Mouse (Mus musculus): Measurements from ENCODE around the gene Jph4. TPM values are rescaled to one million over a fixed set of nuclear protein-coding genes. Genes with fewer than 3 reads are reported as not detected.

Jph4 gene
- total and polyA plus RNA-seq, 2 experiments: not detected

- Histone ChIP-seq H3K27ac (replicated peaks; ENCODE audit: insufficient read depth, low read depth, low read length) (no peak overlapping the region), H3K36me3 (ENCODE audit: control insufficient read depth, insufficient read depth, low read length) (no peaks in the 10 kb centered on the region; the same call in 1 of the 2 replicates), H3K79me2 (ENCODE audit: control insufficient read depth, insufficient read depth, low read length) (no peaks in the 10 kb centered on the region), H3K27me3 (ENCODE audit: control insufficient read depth, insufficient read depth, low read length) (no peaks in the 10 kb centered on the region), H3K9ac (ENCODE audit: low read depth, low read length) (no peak overlapping the region), H3K4me3 (ENCODE audit: insufficient read depth, low read depth, low read length) (no peak overlapping the region), H3K4me1 (ENCODE audit: control insufficient read depth, insufficient read depth, low read length) (no peaks in the 10 kb centered on the region)
- 95% methylated on average over 18 of the region's 18 CpGs for WGBS
- TF ChIP-seq CTCF (IDR thresholded peaks at IDR 0.05; ENCODE audit: low read depth, low read length) (no peak), POLR2A (IDR thresholded peaks at IDR 0.05; ENCODE audit: extremely low read depth, insufficient read depth, low read length) (no peak)
- DNase-seq (ENCODE audit: extremely low read depth, low read depth, low spot score): no peak
Observed at GRCm38 (mm10) chr14:55104365-55104764, 12.4 kb downstream of the Jph4 start.

GRCm38 (mm10) chr14:55102253-55102785 lies 14.4 kb downstream of the Jph4 start:
- no peak for TF ChIP-seq POLR2A (IDR thresholded peaks at IDR 0.05; ENCODE audit: extremely low read depth, insufficient read depth, low read length)
- TF ChIP-seq CTCF (IDR thresholded peaks at IDR 0.05; ENCODE audit: low read depth, low read length): no peak
- no peak for DNase-seq (ENCODE audit: extremely low read depth, low read depth, low spot score)
- Histone ChIP-seq H3K9ac (ENCODE audit: low read depth, low read length) (no peak overlapping the region), H3K36me3 (ENCODE audit: control insufficient read depth, insufficient read depth, low read length) (peaks cover 4% of the 10 kb centered on the region; the same call in 1 of the 2 replicates), H3K79me2 (ENCODE audit: control insufficient read depth, insufficient read depth, low read length) (no peaks in the 10 kb centered on the region), H3K27me3 (ENCODE audit: control insufficient read depth, insufficient read depth, low read length) (no peaks in the 10 kb centered on the region), H3K4me1 (ENCODE audit: control insufficient read depth, insufficient read depth, low read length) (no peaks in the 10 kb centered on the region), H3K27ac (replicated peaks; ENCODE audit: insufficient read depth, low read depth, low read length) (no peak overlapping the region), H3K4me3 (ENCODE audit: insufficient read depth, low read depth, low read length) (no peak overlapping the region)
- WGBS: 88% methylated on average over 15 of the region's 15 CpGs

- Histone ChIP-seq H3K9ac (ENCODE audit: low read depth, low read length) (no peak overlapping the region), H3K4me3 (ENCODE audit: insufficient read depth, low read depth, low read length) (no peak overlapping the region), H3K4me1 (ENCODE audit: control insufficient read depth, insufficient read depth, low read length) (peaks cover 3% of the 10 kb centered on the region; the same call in 1 of the 2 replicates), H3K27me3 (ENCODE audit: control insufficient read depth, insufficient read depth, low read length) (no peaks in the 10 kb centered on the region), H3K27ac (replicated peaks; ENCODE audit: insufficient read depth, low read depth, low read length) (no peak overlapping the region), H3K36me3 (ENCODE audit: control insufficient read depth, insufficient read depth, low read length) (peaks cover 4% of the 10 kb centered on the region; the same call in 1 of the 2 replicates), H3K79me2 (ENCODE audit: control insufficient read depth, insufficient read depth, low read length) (no peaks in the 10 kb centered on the region)
- DNase-seq (ENCODE audit: extremely low read depth, low read depth, low spot score): peak; percentile 43
- TF ChIP-seq CTCF (IDR thresholded peaks at IDR 0.05; ENCODE audit: low read depth, low read length): peak; percentile 62
- no peak for TF ChIP-seq POLR2A (IDR thresholded peaks at IDR 0.05; ENCODE audit: extremely low read depth, insufficient read depth, low read length)
- 57% methylated on average over 4 of the region's 4 CpGs for WGBS
Observed at GRCm38 (mm10) chr14:55101592-55101991, 15.1 kb downstream of the Jph4 start.

- Histone ChIP-seq H3K36me3 (ENCODE audit: control insufficient read depth, insufficient read depth, low read length) (peaks cover 4% of the 10 kb centered on the region; the same call in 1 of the 2 replicates), H3K79me2 (ENCODE audit: control insufficient read depth, insufficient read depth, low read length) (no peaks in the 10 kb centered on the region)
- peak; percentile 44 for DNase-seq (ENCODE audit: extremely low read depth, low read depth, low spot score)
Observed at GRCm38 (mm10) chr14:55098067-55098466, 18.7 kb downstream of the Jph4 start.

GRCm38 (mm10) chr14:55097646-55098045 lies 19.1 kb downstream of the Jph4 start:
- Histone ChIP-seq H3K79me2 (ENCODE audit: control insufficient read depth, insufficient read depth, low read length) (no peaks in the 10 kb centered on the region), H3K4me1 (ENCODE audit: control insufficient read depth, insufficient read depth, low read length) (peaks cover 11% of the 10 kb centered on the region), H3K27me3 (ENCODE audit: control insufficient read depth, insufficient read depth, low read length) (no peaks in the 10 kb centered on the region), H3K27ac (replicated peaks; ENCODE audit: insufficient read depth, low read depth, low read length) (peak overlapping the region; percentile 23; the same call in 1 of the 2 replicates), H3K9ac (ENCODE audit: low read depth, low read length) (no peak overlapping the region), H3K36me3 (ENCODE audit: control insufficient read depth, insufficient read depth, low read length) (peaks cover 4% of the 10 kb centered on the region; the same call in 1 of the 2 replicates), H3K4me3 (ENCODE audit: insufficient read depth, low read depth, low read length) (no peak overlapping the region)
- WGBS: 74% methylated on average over 10 of the region's 10 CpGs
- TF ChIP-seq CTCF (IDR thresholded peaks at IDR 0.05; ENCODE audit: low read depth, low read length) (no peak), POLR2A (IDR thresholded peaks at IDR 0.05; ENCODE audit: extremely low read depth, insufficient read depth, low read length) (no peak)
- DNase-seq (ENCODE audit: extremely low read depth, low read depth, low spot score): no peak

More at GRCm38 (mm10) chr14:55098067-55098466, 18.7 kb downstream of the Jph4 start:
- Histone ChIP-seq H3K27ac (replicated peaks; ENCODE audit: insufficient read depth, low read depth, low read length) (no peak overlapping the region), H3K4me3 (ENCODE audit: insufficient read depth, low read depth, low read length) (no peak overlapping the region), H3K27me3 (ENCODE audit: control insufficient read depth, insufficient read depth, low read length) (no peaks in the 10 kb centered on the region), H3K9ac (ENCODE audit: low read depth, low read length) (no peak overlapping the region), H3K4me1 (ENCODE audit: control insufficient read depth, insufficient read depth, low read length) (peaks cover 11% of the 10 kb centered on the region)
- 65% methylated on average over 4 of the region's 4 CpGs for WGBS
- peak; percentile 81 for TF ChIP-seq CTCF (IDR thresholded peaks at IDR 0.05; ENCODE audit: low read depth, low read length)
- TF ChIP-seq POLR2A (IDR thresholded peaks at IDR 0.05; ENCODE audit: extremely low read depth, insufficient read depth, low read length): no peak

- no peak for DNase-seq (ENCODE audit: extremely low read depth, low read depth, low spot score)
- Histone ChIP-seq H3K36me3 (ENCODE audit: control insufficient read depth, insufficient read depth, low read length) (peaks cover 4% of the 10 kb centered on the region; the same call in 1 of the 2 replicates), H3K27ac (replicated peaks; ENCODE audit: insufficient read depth, low read depth, low read length) (no peak overlapping the region), H3K4me1 (ENCODE audit: control insufficient read depth, insufficient read depth, low read length) (peaks cover 11% of the 10 kb centered on the region), H3K9ac (ENCODE audit: low read depth, low read length) (no peak overlapping the region), H3K4me3 (ENCODE audit: insufficient read depth, low read depth, low read length) (no peak overlapping the region), H3K79me2 (ENCODE audit: control insufficient read depth, insufficient read depth, low read length) (no peaks in the 10 kb centered on the region), H3K27me3 (ENCODE audit: control insufficient read depth, insufficient read depth, low read length) (no peaks in the 10 kb centered on the region)
- TF ChIP-seq CTCF (IDR thresholded peaks at IDR 0.05; ENCODE audit: low read depth, low read length) (no peak), POLR2A (IDR thresholded peaks at IDR 0.05; ENCODE audit: extremely low read depth, insufficient read depth, low read length) (no peak)
- WGBS: 84% methylated on average over 9 of the region's 9 CpGs
Observed at GRCm38 (mm10) chr14:55096573-55097087, 20.1 kb downstream of the Jph4 start.
